ENCODE assay signal across 9 mouse cellular contexts in the genomic region with DNA sequence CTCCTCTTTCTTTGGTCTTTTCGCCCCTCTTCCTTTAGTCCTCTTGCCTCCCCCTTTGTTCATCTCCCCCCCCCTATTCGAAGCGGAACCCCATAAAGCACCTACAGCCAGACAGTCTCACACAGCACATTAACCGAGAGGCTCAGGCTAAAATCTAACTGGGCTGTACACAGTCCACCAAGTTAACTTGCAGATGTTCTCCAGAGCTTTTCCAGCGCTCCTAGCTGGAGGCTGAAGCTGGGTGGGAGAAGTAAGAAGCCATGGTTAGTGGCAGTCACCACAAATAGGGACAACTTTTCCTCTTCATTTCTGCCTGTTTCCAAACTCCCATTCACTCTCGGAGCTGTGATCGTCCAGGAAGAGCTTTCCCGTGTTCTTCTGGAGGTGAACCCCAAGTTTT. TPM values are rescaled to one million over a fixed set of nuclear protein-coding genes. Genes with fewer than 3 reads are reported as not detected.
DNase-seq lines count a peak whose midpoint lies in the region; ATAC-seq and TF ChIP-seq lines count a peak whose summit lies in the region.
"Had no signal": no experiment of that assay in that cellular context is flagged by ENCODE, and none has a peak within 500 bp of the region (broad histone marks: within the 10 kb centered on the region; RNA-seq: fewer than 3 reads in every experiment).

No protein-coding gene starts in this region.

- TF ChIP-seq CTCF in layer of hippocampus, adult 2 months (conservative IDR thresholded peaks at IDR 0.05) = no peak

- H3K9me3 ChIP-seq in forebrain, embryonic 14.5 days (replicated peaks; ENCODE audit: control insufficient read depth, low read length) = no peaks in the 10 kb centered on the region
- H3K9me3 ChIP-seq in neural tube, embryonic 12.5 days = no peaks in the 10 kb centered on the region

- H3K27me3 ChIP-seq in forebrain, embryonic 14.5 days (replicated peaks; ENCODE audit: control insufficient read depth, insufficient read depth, low read length) = peaks cover 21% of the 10 kb centered on the region
- H3K27me3 ChIP-seq in neural tube, embryonic 12.5 days (replicated peaks) = peaks cover 26% of the 10 kb centered on the region

- H3K4me3 ChIP-seq in layer of hippocampus, adult 2 months = peak overlapping the region; percentile 50; the same call in 1 of the 2 replicates
- peak overlapping the region; percentile 41 for H3K4me3 ChIP-seq in forebrain, embryonic 14.5 days (ENCODE audit: low read depth, low read length)
- H3K4me3 ChIP-seq in neural tube, embryonic 12.5 days = peak overlapping the region; percentile 44

- H3K36me3 ChIP-seq in forebrain, embryonic 14.5 days (ENCODE audit: control insufficient read depth, insufficient read depth, low read length) = no peaks in the 10 kb centered on the region
- no peaks in the 10 kb centered on the region for H3K36me3 ChIP-seq in neural tube, embryonic 12.5 days

- peak overlapping the region; percentile 96 for H3K4me2 ChIP-seq in forebrain, embryonic 14.5 days (ENCODE audit: low read length)
- peak overlapping the region; percentile 95 for H3K4me2 ChIP-seq in neural tube, embryonic 12.5 days (replicated peaks)

- no peak overlapping the region for H3K27ac ChIP-seq in layer of hippocampus, adult 2 months
- H3K27ac ChIP-seq in forebrain, embryonic 14.5 days (ENCODE audit: low read depth, low read length) = no peak overlapping the region
- no peak overlapping the region for H3K27ac ChIP-seq in neural tube, embryonic 12.5 days

- H3K9ac ChIP-seq in forebrain, embryonic 14.5 days (ENCODE audit: low read length) = no peak overlapping the region
- no peak overlapping the region for H3K9ac ChIP-seq in neural tube, embryonic 12.5 days

- peaks cover 19% of the 10 kb centered on the region for H3K4me1 ChIP-seq in forebrain, embryonic 14.5 days (ENCODE audit: control insufficient read depth, insufficient read depth, low read length)
- H3K4me1 ChIP-seq in neural tube, embryonic 12.5 days = peaks cover 32% of the 10 kb centered on the region

- no peak for DNase-seq in layer of hippocampus, adult 2 months (ENCODE audit: low spot score in 2 of 2)
- no peak for DNase-seq in layer of hippocampus, adult 18-20 months (ENCODE audit: low spot score in 2 of 2)
- peak; percentile 7 for DNase-seq in forebrain, embryonic 14.5 days (ENCODE audit: low spot score)
- peak; percentile 24 to 47 for DNase-seq in kidney, postnatal 36 days
- no peak for DNase-seq in frontal cortex, postnatal 25 days (ENCODE audit: low spot score in 2 of 2)
- no peak for DNase-seq in layer of hippocampus, adult 9-11 months
- DNase-seq in adrenal gland, postnatal 14 days = no peak

- under 1% methylated on average over 8 of the region's 8 CpGs for WGBS in forebrain, embryonic 14.5 days
- 1% methylated on average over 8 of the region's 8 CpGs for WGBS in neural tube, embryonic 12.5 days

- ATAC-seq in forebrain, embryonic 14.5 days = peak; percentile 18; the same call in 1 of the 2 replicates
- ATAC-seq in neural tube, embryonic 12.5 days (ENCODE audit: low FRiP score, low read depth) = peak; percentile 10

RNA-seq across cellular contexts. Expression of gene Dkk2, which starts 0.4 kb away (rescaled TPM):
- under 1 TPM; 0.22 to 0.46 TPM for total RNA-seq in layer of hippocampus, adult 2 months (2021)
- under 1 TPM; 0.23 to 0.37 TPM for total RNA-seq in layer of hippocampus, adult 18-20 months (2021)
- polyA plus RNA-seq in forebrain, embryonic 14.5 days (2014; fragmentation: Nextera tagmentation; extraction: Ambion mirVana) = 0.79 and 1.6 TPM in 2 replicates
- polyA plus RNA-seq in neural tube, embryonic 12.5 days (2016; fragmentation: Nextera tagmentation; extraction: Ambion mirVana) = 6.4 and 7.1 TPM in 2 replicates
- total RNA-seq in adrenal gland, postnatal 14 days (2021) = 3.5 and 4.7 TPM in 2 replicates
- total RNA-seq: common myeloid progenitor, adult 5-6 weeks had no signal

Comparison
In these comparisons a context has a peak if more than half of its experiments do, and no peak if none do; other contexts are left out.
1. DNase-seq: peak in forebrain, embryonic 14.5 days (single experiment) and kidney, postnatal 36 days (2 of 2); none in layer of hippocampus, adult 2 months (0 of 2), layer of hippocampus, adult 18-20 months (0 of 2), frontal cortex, postnatal 25 days (0 of 2), layer of hippocampus, adult 9-11 months (single experiment) and adrenal gland, postnatal 14 days (single experiment).
2. Peak in every context shown above with its lines, with median percentiles within 50 percentile points of each other: H3K4me3 ChIP-seq.